Mouse (Mus musculus): Measurements from ENCODE around the gene Anxa9. TPM values are rescaled to one million over a fixed set of nuclear protein-coding genes. Genes with fewer than 3 reads are reported as not detected.

Gene Anxa9
- total RNA-seq, 1 experiment from 2014 or later = 1.9 TPM

GRCm38 (mm10) chr3:95267855-95268254 is 39.1 kb downstream of the Anxa9 start:
- no peak for ATAC-seq (replicated peaks; ENCODE audit: insufficient number of reproducible peaks, low FRiP score, low TSS enrichment, poor library complexity, severe bottlenecking)

DNA sequence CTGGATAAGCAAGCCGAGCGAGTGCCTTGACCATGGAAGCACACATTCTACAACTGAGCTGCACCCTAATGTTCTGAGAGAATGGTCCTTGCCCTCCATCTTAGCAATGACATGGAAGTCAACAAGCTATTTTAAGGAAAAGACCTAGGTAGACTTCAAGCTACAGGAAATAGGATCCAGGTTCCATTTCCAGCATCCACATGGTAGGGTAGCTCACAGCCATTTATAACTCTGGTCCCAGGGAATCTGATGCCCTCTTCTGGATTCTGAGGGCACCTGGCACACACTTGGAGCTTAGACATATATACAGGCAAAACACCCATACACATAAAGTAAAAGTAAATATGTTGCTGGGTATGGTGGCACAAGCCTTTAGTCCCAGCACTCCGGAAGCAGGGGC is 40.9 kb downstream of the Anxa9 start:
- ATAC-seq (replicated peaks; ENCODE audit: insufficient number of reproducible peaks, low FRiP score, low TSS enrichment, poor library complexity, severe bottlenecking) = no peak

- ATAC-seq (replicated peaks; ENCODE audit: insufficient number of reproducible peaks, low FRiP score, low TSS enrichment, poor library complexity, severe bottlenecking) = no peak
Observed at GRCm38 (mm10) chr3:95264724-95265123, 42.3 kb downstream of the Anxa9 start.

DNA sequence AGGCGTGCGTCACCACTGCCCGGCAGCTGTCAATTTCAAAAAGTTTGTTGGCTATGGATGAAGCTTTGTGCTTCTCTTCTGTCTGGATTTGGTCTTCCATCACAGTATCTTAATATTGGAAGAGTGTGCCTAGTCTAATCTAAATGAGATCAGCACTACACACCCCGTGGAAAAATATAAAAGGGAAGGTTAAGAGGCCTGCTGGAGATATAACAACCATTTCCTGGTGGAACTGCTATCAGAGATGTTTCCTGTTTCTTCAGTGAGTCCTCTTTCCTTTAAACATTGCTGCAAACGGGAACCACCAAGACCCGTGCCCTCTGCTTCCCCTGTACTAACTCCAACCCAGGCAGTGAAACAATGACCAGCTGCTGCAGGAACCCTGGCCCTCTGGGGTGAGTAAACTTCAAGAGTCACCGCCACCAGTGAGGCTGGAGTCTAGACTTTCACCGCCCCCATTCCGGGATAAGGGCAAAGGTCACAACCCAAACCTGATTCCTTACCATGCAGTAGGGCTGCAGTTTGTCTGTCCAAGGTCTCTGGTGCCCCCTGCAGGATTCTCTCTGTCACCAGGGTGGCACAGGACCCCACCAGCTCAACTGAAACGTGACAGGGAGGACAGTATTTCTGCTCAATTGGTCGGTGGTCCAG is 43.8 kb downstream of the Anxa9 start:
- peak; percentile 79; the same call in 1 of the 2 replicates for ATAC-seq (replicated peaks; ENCODE audit: insufficient number of reproducible peaks, low FRiP score, low TSS enrichment, poor library complexity, severe bottlenecking)

GRCm38 (mm10) chr3:95261975-95262374 is 45.0 kb downstream of the Anxa9 start:
- ATAC-seq (replicated peaks; ENCODE audit: insufficient number of reproducible peaks, low FRiP score, low TSS enrichment, poor library complexity, severe bottlenecking) = no peak

GRCm38 (mm10) chr3:95256931-95257330 is 50.0 kb downstream of the Anxa9 start:
- ATAC-seq (replicated peaks; ENCODE audit: insufficient number of reproducible peaks, low FRiP score, low TSS enrichment, poor library complexity, severe bottlenecking) = no peak

DNA sequence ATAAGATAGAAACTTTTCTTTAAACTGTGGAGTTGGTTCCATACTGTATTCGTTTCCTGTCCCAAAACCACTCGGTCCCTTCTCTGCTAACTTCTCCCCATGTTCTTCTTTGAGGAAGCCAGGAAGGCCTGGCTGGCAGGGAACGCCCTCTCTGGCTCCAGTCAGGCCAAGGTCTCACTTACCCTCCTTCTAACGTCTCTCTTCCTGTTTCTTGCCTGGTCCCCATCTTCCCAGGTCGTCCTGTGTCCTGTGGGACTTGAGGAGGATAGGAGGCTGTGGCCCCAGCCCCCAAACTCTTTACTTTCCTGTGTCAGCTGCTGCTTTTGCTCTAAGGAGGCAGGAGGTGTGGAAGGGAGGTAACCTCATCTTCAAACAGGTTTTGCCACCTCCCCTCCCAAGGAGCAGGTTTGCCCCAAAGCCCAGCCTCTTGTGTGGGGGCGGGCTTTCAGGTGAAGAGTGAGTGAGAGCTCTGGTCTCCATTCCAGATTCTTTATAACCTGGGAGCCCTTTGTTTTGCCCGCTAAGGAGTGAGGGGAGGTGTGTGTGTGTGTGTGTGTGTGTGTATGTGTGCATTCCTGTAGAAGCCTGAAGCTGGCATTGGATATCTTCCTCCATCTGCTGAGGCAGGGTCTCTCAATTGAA is 56.1 kb downstream of the Anxa9 start, which contains the start of gene Bnipl:
Gene Bnipl, minus strand, starts transcription at position 411 of the 642 bp plus-strand sequence.
- ATAC-seq (replicated peaks; ENCODE audit: insufficient number of reproducible peaks, low FRiP score, low TSS enrichment, poor library complexity, severe bottlenecking) = no peak

DNA sequence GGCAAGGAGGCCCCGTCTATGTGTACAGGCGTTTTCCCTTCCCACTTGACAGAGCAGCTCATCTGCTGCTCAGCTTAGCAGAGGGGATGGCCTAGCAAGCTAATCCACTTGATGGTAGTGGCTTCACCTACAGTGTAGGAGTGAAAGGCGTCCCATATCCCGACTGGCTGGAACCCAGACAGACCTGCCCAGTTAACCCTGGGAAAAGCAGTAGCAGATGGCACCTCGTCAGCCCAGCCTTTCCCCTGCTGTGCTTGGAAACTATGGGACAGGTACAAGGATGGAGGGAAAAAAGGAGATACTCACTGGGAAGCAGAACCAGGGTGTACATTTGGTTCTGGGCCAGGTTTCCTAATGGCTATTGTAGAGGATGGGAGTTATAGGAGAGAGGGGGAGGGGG is 56.6 kb downstream of the Anxa9 start:
- no peak for ATAC-seq (replicated peaks; ENCODE audit: insufficient number of reproducible peaks, low FRiP score, low TSS enrichment, poor library complexity, severe bottlenecking)

DNA sequence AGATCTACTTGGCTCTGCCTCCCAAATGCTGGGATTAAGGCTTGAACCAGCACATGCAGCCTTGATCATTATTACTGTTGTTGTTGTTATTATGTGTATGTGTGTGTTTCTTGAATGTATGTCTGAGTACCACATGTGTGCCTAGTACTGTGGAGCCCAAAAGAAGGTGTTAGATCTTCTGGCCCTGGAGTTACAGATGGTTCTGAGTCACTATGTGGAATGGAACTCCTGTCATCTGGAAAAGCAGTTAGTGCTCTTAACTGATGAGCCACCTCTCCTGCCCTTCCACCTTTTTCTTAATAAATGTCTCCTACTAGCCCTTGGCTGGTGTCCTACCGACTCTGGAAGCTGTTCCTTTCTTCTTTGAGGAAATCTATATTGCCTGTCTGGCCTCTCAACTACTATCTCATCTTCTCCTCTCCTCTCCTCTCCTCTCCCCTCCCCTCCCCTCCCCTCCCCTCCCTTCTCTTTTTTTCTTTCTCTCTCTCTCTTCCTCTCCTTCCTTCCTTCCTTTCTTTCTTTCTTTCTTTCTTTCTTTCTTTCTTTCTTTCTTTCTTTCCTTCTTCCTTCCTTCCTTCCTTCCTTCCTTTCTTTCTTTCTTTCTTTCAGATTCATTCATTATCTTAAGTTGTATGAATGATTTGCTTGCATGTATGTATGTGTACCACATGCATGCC is 59.2 kb downstream of the Anxa9 start:
- no peak for ATAC-seq (replicated peaks; ENCODE audit: insufficient number of reproducible peaks, low FRiP score, low TSS enrichment, poor library complexity, severe bottlenecking)

DNA sequence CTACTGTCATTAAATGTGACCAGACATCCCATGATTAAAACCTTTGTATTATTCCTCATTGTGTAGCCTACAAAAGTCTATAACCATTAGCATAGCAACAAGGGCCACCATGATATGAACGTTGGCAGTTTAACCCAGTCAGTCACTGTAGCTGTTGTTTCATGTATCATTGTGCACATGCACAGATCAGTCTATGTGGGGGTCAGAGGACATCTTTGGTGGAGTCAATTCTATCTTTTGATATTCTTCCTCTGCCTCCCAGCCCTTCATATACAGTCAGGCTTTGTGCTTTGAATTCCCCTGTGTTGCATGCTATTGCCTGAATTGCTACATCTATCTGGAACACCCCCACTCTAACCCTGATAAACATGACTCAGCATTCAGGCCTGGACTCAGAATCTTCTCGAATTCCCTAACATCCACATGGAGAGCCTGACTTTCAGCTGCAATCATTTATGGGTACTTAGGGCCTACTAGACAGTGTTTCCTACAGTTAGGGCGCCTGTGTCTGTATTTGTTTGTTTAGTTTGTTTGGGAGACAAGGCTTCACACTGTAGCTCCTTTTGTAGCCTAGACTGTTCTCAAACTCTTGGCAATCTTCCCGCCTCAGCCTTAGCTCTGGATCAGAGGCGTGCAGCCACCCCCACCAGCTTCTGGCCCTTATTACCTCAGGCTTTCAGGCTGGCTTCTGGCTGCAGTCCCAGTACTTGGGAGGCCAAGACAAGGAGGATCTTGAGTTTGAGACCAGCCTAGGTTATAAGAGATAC is 60.3 kb downstream of the Anxa9 start:
- ATAC-seq (replicated peaks; ENCODE audit: insufficient number of reproducible peaks, low FRiP score, low TSS enrichment, poor library complexity, severe bottlenecking) = no peak

Other genes starting within 250 kb of the Anxa9 start
- gene Pip5k1a, start 200.2 kb downstream of the Anxa9 start, total RNA-seq (2017) = 12.2 to 29.3 TPM (median 16.7 TPM) in 3 replicates
- gene Vps72, start 196.2 kb downstream of the Anxa9 start, total RNA-seq (2017) = 43.2 to 86.5 TPM (median 55.3 TPM) in 3 replicates
- not detected in 3 replicates for gene Tmod4, start 182.7 kb downstream of the Anxa9 start, total RNA-seq (2017)
- gene Scnm1, start 173.2 kb downstream of the Anxa9 start, total RNA-seq (2017) = 65.3 to 128 TPM (median 82.5 TPM) in 3 replicates
- gene Lysmd1, start 173.1 kb downstream of the Anxa9 start, total RNA-seq (2017) = 4.1 to 5.9 TPM (median 5.7 TPM) in 3 replicates
- 63.2 to 73.9 TPM (median 73.1 TPM) in 3 replicates for gene Tnfaip8l2, start 164.8 kb downstream of the Anxa9 start, total RNA-seq (2017)
- not detected in 3 replicates for gene Sema6c, start 146.7 kb downstream of the Anxa9 start, total RNA-seq (2017)
- 87.0 to 129 TPM (median 91.1 TPM) in 3 replicates for gene Gabpb2, start 89.3 kb downstream of the Anxa9 start, total RNA-seq (2017)
- 122 to 191 TPM (median 182 TPM) in 3 replicates for gene Cdc42se1, start 78.4 kb downstream of the Anxa9 start, total RNA-seq (2017)
- gene Mllt11, start 75.0 kb downstream of the Anxa9 start, total RNA-seq (2017) = 6.2 to 18.2 TPM (median 9.1 TPM) in 3 replicates
- not detected in 3 replicates for gene Gm128, start 65.6 kb downstream of the Anxa9 start, total RNA-seq (2017)
- gene Bnipl, start 56.0 kb downstream of the Anxa9 start, total RNA-seq (2017) = not detected in 3 replicates
- gene Mindy1, start 25.8 kb downstream of the Anxa9 start, total RNA-seq (2017) = 21.6 to 32.4 TPM (median 30.4 TPM) in 3 replicates
- 8.1 to 16.9 TPM (median 8.6 TPM) in 3 replicates for gene Prune1, start 25.1 kb downstream of the Anxa9 start, total RNA-seq (2017)
- 125 to 137 TPM (median 130 TPM) in 3 replicates for gene Cers2, start 7.6 kb upstream of the Anxa9 start, total RNA-seq (2017)
- 21.0 to 33.6 TPM (median 22.6 TPM) in 3 replicates for gene Setdb1, start 50.0 kb upstream of the Anxa9 start, total RNA-seq (2017)
- gene 4930558C23Rik, start 95.7 kb upstream of the Anxa9 start, total RNA-seq (2017) = not detected in 3 replicates
- 30.7 to 46.7 TPM (median 44.1 TPM) in 3 replicates for gene Arnt, start 127.2 kb upstream of the Anxa9 start, total RNA-seq (2017)
- gene Ctsk, start 192.1 kb upstream of the Anxa9 start, total RNA-seq (2017) = 0.19 to 0.87 TPM (median 0.75 TPM) in 3 replicates
- gene Ctss, start 219.6 kb upstream of the Anxa9 start, total RNA-seq (2017) = 2,267 to 4,734 TPM (median 3,937 TPM) in 3 replicates